In genomic region chr11:23259481-23259880, GRCm38 (mm10) we compare ENCODE assay signal across 19 mouse cellular contexts. TPM values are rescaled to one million over a fixed set of nuclear protein-coding genes. Genes with fewer than 3 reads are reported as not detected.
A peak's percentile ranks its signal among the peaks of the same experiment; 100 is the strongest.
DNase-seq lines count a peak whose midpoint lies in the region; ATAC-seq lines count a peak whose summit lies in the region.
"Had no signal": no experiment of that assay in that cellular context is flagged by ENCODE, and none has a peak within 500 bp of the region (broad histone marks: within the 10 kb centered on the region; RNA-seq: fewer than 3 reads in every experiment).

No protein-coding gene starts in this region.

- H3K27me3 ChIP-seq in hindbrain, embryonic 13.5 days: no peaks in the 10 kb centered on the region
- no peaks in the 10 kb centered on the region for H3K27me3 ChIP-seq in hindbrain, embryonic 16.5 days (replicated peaks; ENCODE audit: control insufficient read depth, insufficient read depth, low read length)
- H3K27me3 ChIP-seq in midbrain, embryonic 11.5 days (ENCODE audit: control insufficient read depth, insufficient read depth, low read length): no peaks in the 10 kb centered on the region
- no peaks in the 10 kb centered on the region for H3K27me3 ChIP-seq in midbrain, embryonic 15.5 days (replicated peaks)
- H3K27me3 ChIP-seq in embryonic facial prominence, embryonic 11.5 days (ENCODE audit: control insufficient read depth, insufficient read depth, low read length): no peaks in the 10 kb centered on the region
- no peaks in the 10 kb centered on the region for H3K27me3 ChIP-seq in liver, embryonic 15.5 days
- H3K27me3 ChIP-seq: Patski had no signal

- ATAC-seq in hindbrain, embryonic 13.5 days (ENCODE audit: low FRiP score): no peak
- ATAC-seq in hindbrain, embryonic 16.5 days: no peak
- no peak for ATAC-seq in midbrain, embryonic 11.5 days (ENCODE audit: low FRiP score)
- ATAC-seq in midbrain, embryonic 15.5 days (replicated peaks): no peak
- ATAC-seq in embryonic facial prominence, embryonic 11.5 days (replicated peaks; ENCODE audit: insufficient number of reproducible peaks, low FRiP score, low TSS enrichment, low read depth): no peak
- no peak for ATAC-seq in liver, embryonic 15.5 days (ENCODE audit: insufficient read depth)
- ATAC-seq: CD4-positive, CD25-positive, alpha-beta regulatory T cell, adult 4 months; Patski had no signal

- peaks cover 18% of the 10 kb centered on the region for H3K36me3 ChIP-seq in hindbrain, embryonic 13.5 days
- H3K36me3 ChIP-seq in hindbrain, embryonic 16.5 days (ENCODE audit: control insufficient read depth, insufficient read depth, low read length): peaks cover 2% of the 10 kb centered on the region; the same call in 1 of the 2 replicates
- H3K36me3 ChIP-seq in midbrain, embryonic 11.5 days (ENCODE audit: control insufficient read depth, insufficient read depth, low read length): peaks cover 4% of the 10 kb centered on the region; the same call in 1 of the 2 replicates
- no peaks in the 10 kb centered on the region for H3K36me3 ChIP-seq in midbrain, embryonic 15.5 days (replicated peaks)
- peaks cover 7% of the 10 kb centered on the region for H3K36me3 ChIP-seq in embryonic facial prominence, embryonic 11.5 days (replicated peaks; ENCODE audit: control insufficient read depth, insufficient read depth, low read depth, low read length)
- H3K36me3 ChIP-seq in liver, embryonic 15.5 days (replicated peaks): peaks cover 46% of the 10 kb centered on the region

- H3K4me1 ChIP-seq in hindbrain, embryonic 13.5 days (replicated peaks): peaks cover 32% of the 10 kb centered on the region
- H3K4me1 ChIP-seq in hindbrain, embryonic 16.5 days (ENCODE audit: control insufficient read depth, insufficient read depth, low read depth, low read length): peaks cover 7% of the 10 kb centered on the region
- H3K4me1 ChIP-seq in midbrain, embryonic 11.5 days (ENCODE audit: control insufficient read depth, insufficient read depth, low read length): peaks cover 7% of the 10 kb centered on the region; the same call in 1 of the 2 replicates
- H3K4me1 ChIP-seq in midbrain, embryonic 15.5 days: peaks cover 26% of the 10 kb centered on the region
- H3K4me1 ChIP-seq in embryonic facial prominence, embryonic 11.5 days (ENCODE audit: control insufficient read depth, insufficient read depth, low read length): no peaks in the 10 kb centered on the region
- H3K4me1 ChIP-seq in liver, embryonic 15.5 days (replicated peaks): peaks cover 50% of the 10 kb centered on the region

- H3K4me3 ChIP-seq in hindbrain, embryonic 13.5 days: no peak overlapping the region
- H3K4me3 ChIP-seq in hindbrain, embryonic 16.5 days (ENCODE audit: low read length): no peak overlapping the region
- no peak overlapping the region for H3K4me3 ChIP-seq in midbrain, embryonic 11.5 days (ENCODE audit: low read depth, low read length)
- H3K4me3 ChIP-seq in midbrain, embryonic 15.5 days: no peak overlapping the region
- peak overlapping the region; percentile 5; the same call in 1 of the 2 replicates for H3K4me3 ChIP-seq in embryonic facial prominence, embryonic 11.5 days (ENCODE audit: low read depth, low read length)
- peak overlapping the region; percentile 96; the same call in 1 of the 2 replicates for H3K4me3 ChIP-seq in liver, embryonic 15.5 days (replicated peaks)

- no peak overlapping the region for H3K9ac ChIP-seq in hindbrain, embryonic 13.5 days
- H3K9ac ChIP-seq in hindbrain, embryonic 16.5 days (ENCODE audit: low read depth, low read length): no peak overlapping the region
- H3K9ac ChIP-seq in midbrain, embryonic 11.5 days (ENCODE audit: low read length): no peak overlapping the region
- no peak overlapping the region for H3K9ac ChIP-seq in midbrain, embryonic 15.5 days
- H3K9ac ChIP-seq in embryonic facial prominence, embryonic 11.5 days (replicated peaks; ENCODE audit: low read length): no peak overlapping the region
- peak overlapping the region; percentile 28; the same call in 1 of the 2 replicates for H3K9ac ChIP-seq in liver, embryonic 15.5 days

- WGBS in hindbrain, embryonic 13.5 days: 69% methylated on average over 1 of the region's 1 CpGs
- WGBS in hindbrain, embryonic 16.5 days: 61% methylated on average over 1 of the region's 1 CpGs
- 80% methylated on average over 1 of the region's 1 CpGs for WGBS in midbrain, embryonic 11.5 days
- 60% methylated on average over 1 of the region's 1 CpGs for WGBS in midbrain, embryonic 15.5 days
- 90% methylated on average over 1 of the region's 1 CpGs for WGBS in embryonic facial prominence, embryonic 11.5 days
- WGBS in liver, embryonic 15.5 days (ENCODE audit: insufficient replicate concordance): 87% methylated on average over 1 of the region's 1 CpGs

- H3K27ac ChIP-seq in hindbrain, embryonic 13.5 days: no peak overlapping the region
- H3K27ac ChIP-seq in hindbrain, embryonic 16.5 days (ENCODE audit: low read depth, low read length): no peak overlapping the region
- H3K27ac ChIP-seq in midbrain, embryonic 11.5 days (ENCODE audit: low read depth, low read length): no peak overlapping the region
- no peak overlapping the region for H3K27ac ChIP-seq in midbrain, embryonic 15.5 days
- H3K27ac ChIP-seq in embryonic facial prominence, embryonic 11.5 days (replicated peaks; ENCODE audit: low read depth, low read length): no peak overlapping the region
- no peak overlapping the region for H3K27ac ChIP-seq in liver, embryonic 15.5 days (replicated peaks)

- peak; percentile 73 for DNase-seq in midbrain, embryonic 11.5 days (ENCODE audit: low spot score, missing footprints)
- DNase-seq in embryonic facial prominence, embryonic 11.5 days (ENCODE audit: low spot score): no peak
- DNase-seq in urinary bladder, postnatal 36 days (ENCODE audit: low spot score in 2 of 2): no peak
- DNase-seq in gastrocnemius, adult 18-20 months (ENCODE audit: low spot score): no peak
- DNase-seq: cerebellum, postnatal 10 days; heart, adult 18-20 months; kidney, adult 11 months; kidney, postnatal 4 days; layer of hippocampus, postnatal 36 days; left cerebral cortex, postnatal 4 days; lung, postnatal 10 days; right cerebral cortex, postnatal 14 days; thymus, postnatal 4 days had no signal

- 0 out of 2 replicates have a peak overlapping the region, but pooled peaks have one; percentile 85 for H3K4me2 ChIP-seq in hindbrain, embryonic 13.5 days
- H3K4me2 ChIP-seq in hindbrain, embryonic 16.5 days (ENCODE audit: low read length): no peak overlapping the region
- no peak overlapping the region for H3K4me2 ChIP-seq in midbrain, embryonic 11.5 days
- no peak overlapping the region for H3K4me2 ChIP-seq in midbrain, embryonic 15.5 days
- H3K4me2 ChIP-seq in embryonic facial prominence, embryonic 11.5 days (ENCODE audit: low read depth, low read length): no peak overlapping the region
- H3K4me2 ChIP-seq in liver, embryonic 15.5 days: peak overlapping the region; percentile 90

- H3K9me3 ChIP-seq in hindbrain, embryonic 13.5 days: no peaks in the 10 kb centered on the region
- H3K9me3 ChIP-seq in hindbrain, embryonic 16.5 days (ENCODE audit: control insufficient read depth, low read length): no peaks in the 10 kb centered on the region
- H3K9me3 ChIP-seq in midbrain, embryonic 11.5 days (ENCODE audit: control insufficient read depth, low read length): no peaks in the 10 kb centered on the region
- no peaks in the 10 kb centered on the region for H3K9me3 ChIP-seq in midbrain, embryonic 15.5 days
- H3K9me3 ChIP-seq in embryonic facial prominence, embryonic 11.5 days (replicated peaks; ENCODE audit: control insufficient read depth, low read length): no peaks in the 10 kb centered on the region
- H3K9me3 ChIP-seq in liver, embryonic 15.5 days (replicated peaks): no peaks in the 10 kb centered on the region

RNA-seq across cellular contexts. Expression of gene Xpo1, which starts 3.6 kb away (rescaled TPM):
- polyA plus RNA-seq in hindbrain, embryonic 13.5 days (2015; fragmentation: Nextera tagmentation; extraction: Ambion mirVana): 72.1 and 78.9 TPM in 2 replicates
- polyA plus RNA-seq in hindbrain, embryonic 16.5 days (2015; fragmentation: Nextera tagmentation; extraction: Ambion mirVana): 52.6 and 63.5 TPM in 2 replicates
- 171 and 184 TPM in 2 replicates for polyA plus RNA-seq in midbrain, embryonic 11.5 days (2014; fragmentation: Nextera tagmentation; extraction: Ambion mirVana)
- 72.9 and 77.7 TPM in 2 replicates for polyA plus RNA-seq in midbrain, embryonic 15.5 days (2015; fragmentation: Nextera tagmentation; extraction: Ambion mirVana)
- polyA plus RNA-seq in embryonic facial prominence, embryonic 11.5 days (2014; fragmentation: Nextera tagmentation; extraction: Ambion mirVana): 181 and 214 TPM in 2 replicates
- polyA plus RNA-seq in liver, embryonic 15.5 days (2015; fragmentation: Nextera tagmentation; extraction: Ambion mirVana): 40.7 and 42.3 TPM in 2 replicates
- 10 to 100 TPM; 19.9 to 26.5 TPM for total RNA-seq in gastrocnemius, adult 18-20 months (2021)

RNA-seq across cellular contexts. Expression of gene Usp34, which starts 47.2 kb away (rescaled TPM):
- polyA plus RNA-seq in hindbrain, embryonic 13.5 days (2015; fragmentation: Nextera tagmentation; extraction: Ambion mirVana): 28.4 and 28.7 TPM in 2 replicates
- polyA plus RNA-seq in hindbrain, embryonic 16.5 days (2015; fragmentation: Nextera tagmentation; extraction: Ambion mirVana): 26.3 and 27.1 TPM in 2 replicates
- 31.7 and 34.3 TPM in 2 replicates for polyA plus RNA-seq in midbrain, embryonic 11.5 days (2014; fragmentation: Nextera tagmentation; extraction: Ambion mirVana)
- 29.0 and 32.6 TPM in 2 replicates for polyA plus RNA-seq in midbrain, embryonic 15.5 days (2015; fragmentation: Nextera tagmentation; extraction: Ambion mirVana)
- polyA plus RNA-seq in embryonic facial prominence, embryonic 11.5 days (2014; fragmentation: Nextera tagmentation; extraction: Ambion mirVana): 37.7 and 40.4 TPM in 2 replicates
- polyA plus RNA-seq in liver, embryonic 15.5 days (2015; fragmentation: Nextera tagmentation; extraction: Ambion mirVana): 7.7 and 8.3 TPM in 2 replicates
- 10 to 100 TPM; 38.7 to 41.4 TPM for total RNA-seq in gastrocnemius, adult 18-20 months (2021)

Comparison
In these comparisons a context has a peak if more than half of its experiments do, and no peak if none do; other contexts are left out.
1. H3K4me2 ChIP-seq: peak in hindbrain, embryonic 13.5 days (single experiment) and liver, embryonic 15.5 days (single experiment); none in hindbrain, embryonic 16.5 days (single experiment), midbrain, embryonic 11.5 days (single experiment), midbrain, embryonic 15.5 days (single experiment) and embryonic facial prominence, embryonic 11.5 days (single experiment).
2. H3K4me3 ChIP-seq: peak in embryonic facial prominence, embryonic 11.5 days (single experiment) and liver, embryonic 15.5 days (single experiment); none in hindbrain, embryonic 13.5 days (single experiment), hindbrain, embryonic 16.5 days (single experiment), midbrain, embryonic 11.5 days (single experiment) and midbrain, embryonic 15.5 days (single experiment).